Mouse (Mus musculus): ENCODE data around the gene Chd8. TPM values are rescaled to one million over a fixed set of nuclear protein-coding genes. Genes with fewer than 3 reads are reported as not detected.
A peak's percentile ranks its signal among the peaks of the same experiment; 100 is the strongest.

The Chd8 gene
- polyA plus RNA-seq, 1 experiment: 71.8 TPM

GRCm38 (mm10) chr14:52196230-52197155 lies 61.1 kb downstream of the Chd8 start:
- Histone ChIP-seq H3K4me3 (replicated peaks; ENCODE audit: control insufficient read depth, low read depth, low read length) (peak overlapping the region; percentile 77), H3K4me1 (ENCODE audit: control insufficient read depth, insufficient read depth, low read length) (no peaks in the 10 kb centered on the region; the same call in 1 of the 2 replicates), H3K27ac (ENCODE audit: control insufficient read depth, insufficient read depth, low read depth, low read length, poor library complexity) (peak overlapping the region; percentile 98)
- WGBS: under 1% methylated on average over 59 of the region's 59 CpGs
- TF ChIP-seq POLR2A (IDR thresholded peaks at IDR 0.05; ENCODE audit: borderline replicate concordance, control insufficient read depth, low read depth, low read length) (no peak), CTCF (IDR thresholded peaks at IDR 0.05; ENCODE audit: control insufficient read depth, insufficient read depth, low read length) (no peak)

DNA sequence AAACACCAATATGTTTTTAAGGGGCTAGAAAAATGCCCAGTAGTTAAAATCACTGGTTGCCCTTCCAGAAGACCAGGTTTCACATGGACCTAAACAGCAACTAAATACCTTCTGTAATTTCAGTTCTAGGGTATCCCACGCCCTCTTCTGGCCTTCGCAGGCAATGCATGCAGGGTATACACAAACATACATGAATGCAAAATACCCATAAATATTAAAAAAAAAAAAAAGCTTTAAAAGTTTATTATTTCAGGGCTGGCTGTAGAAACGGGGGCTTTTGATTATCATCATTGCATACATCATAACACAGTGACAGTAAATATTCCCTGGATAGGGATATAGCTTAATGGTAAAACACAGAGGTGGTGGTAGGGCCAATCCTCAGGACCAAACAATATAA lies 61.9 kb downstream of the Chd8 start:
- TF ChIP-seq CTCF (IDR thresholded peaks at IDR 0.05; ENCODE audit: control insufficient read depth, insufficient read depth, low read length): peak; percentile 48
- TF ChIP-seq POLR2A (IDR thresholded peaks at IDR 0.05; ENCODE audit: borderline replicate concordance, control insufficient read depth, low read depth, low read length): no peak
- 14% methylated on average over 3 of the region's 3 CpGs for WGBS
- Histone ChIP-seq H3K4me3 (replicated peaks; ENCODE audit: control insufficient read depth, low read depth, low read length) (no peak overlapping the region), H3K4me1 (ENCODE audit: control insufficient read depth, insufficient read depth, low read length) (no peaks in the 10 kb centered on the region; the same call in 1 of the 2 replicates), H3K27ac (ENCODE audit: control insufficient read depth, insufficient read depth, low read depth, low read length, poor library complexity) (no peak overlapping the region)

DNA sequence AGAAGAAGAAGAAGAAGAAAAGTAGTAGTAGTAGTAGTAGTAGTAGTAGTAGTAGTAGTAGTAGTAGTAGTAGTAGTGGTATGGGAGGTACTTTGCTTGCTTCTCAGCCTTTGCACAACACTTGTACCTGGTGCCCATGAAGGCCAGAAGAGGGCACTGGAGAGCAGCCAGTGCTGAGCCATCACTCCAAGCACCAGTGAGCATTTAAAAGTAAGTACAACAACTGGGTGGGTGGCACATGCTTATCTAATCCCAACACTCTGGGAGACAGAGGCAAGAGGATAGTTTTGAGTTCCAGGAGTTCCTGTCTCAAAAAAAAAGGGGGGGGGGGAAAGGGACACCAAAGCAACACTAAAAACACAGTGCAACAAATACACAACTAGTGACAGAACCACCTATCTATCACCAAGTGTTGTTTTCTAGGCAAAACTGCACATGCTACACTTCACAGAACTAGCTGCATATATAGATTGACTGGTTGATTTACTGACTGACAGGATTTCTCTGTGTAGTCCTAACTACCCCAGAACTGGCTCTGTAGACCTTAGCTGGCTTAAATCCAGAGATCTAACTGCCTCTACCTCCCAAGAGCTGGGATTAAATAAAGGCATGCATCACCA lies 66.7 kb downstream of the Chd8 start:
- TF ChIP-seq CTCF (IDR thresholded peaks at IDR 0.05; ENCODE audit: control insufficient read depth, insufficient read depth, low read length): peak; percentile 90
- no peak for TF ChIP-seq POLR2A (IDR thresholded peaks at IDR 0.05; ENCODE audit: borderline replicate concordance, control insufficient read depth, low read depth, low read length)
- H3K4me1 ChIP-seq (ENCODE audit: control insufficient read depth, insufficient read depth, low read length): no peaks in the 10 kb centered on the region; the same call in 1 of the 2 replicates
- no peak overlapping the region for H3K27ac ChIP-seq (ENCODE audit: control insufficient read depth, insufficient read depth, low read depth, low read length, poor library complexity)
- H3K4me3 ChIP-seq (replicated peaks; ENCODE audit: control insufficient read depth, low read depth, low read length): no peak overlapping the region

GRCm38 (mm10) chr14:52189519-52189918 lies 68.1 kb downstream of the Chd8 start:
- 66% methylated on average over 2 of the region's 2 CpGs for WGBS
- H3K4me1 ChIP-seq (ENCODE audit: control insufficient read depth, insufficient read depth, low read length): no peaks in the 10 kb centered on the region; the same call in 1 of the 2 replicates
- H3K4me3 ChIP-seq (replicated peaks; ENCODE audit: control insufficient read depth, low read depth, low read length): no peak overlapping the region
- H3K27ac ChIP-seq (ENCODE audit: control insufficient read depth, insufficient read depth, low read depth, low read length, poor library complexity): no peak overlapping the region
- no peak for TF ChIP-seq CTCF (IDR thresholded peaks at IDR 0.05; ENCODE audit: control insufficient read depth, insufficient read depth, low read length)
- TF ChIP-seq POLR2A (IDR thresholded peaks at IDR 0.05; ENCODE audit: borderline replicate concordance, control insufficient read depth, low read depth, low read length): no peak

DNA sequence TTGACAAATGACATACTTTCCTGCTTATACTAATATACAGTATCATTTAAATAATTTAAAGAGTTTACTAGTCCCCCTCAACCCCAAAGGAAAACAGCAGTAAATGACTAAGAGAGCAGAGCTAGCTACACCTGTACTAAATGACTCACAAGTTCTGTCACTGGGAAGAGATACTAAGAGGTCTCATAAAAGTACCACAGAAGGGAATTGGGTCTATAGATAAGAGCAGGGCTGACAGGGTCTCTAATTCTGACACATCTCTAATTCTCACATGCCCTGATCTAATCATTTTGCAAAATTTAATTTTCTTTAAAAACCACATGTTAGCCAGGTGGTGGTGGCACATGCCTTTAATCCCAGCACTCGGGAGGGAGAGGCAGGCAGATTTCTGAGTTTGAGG lies 68.8 kb downstream of the Chd8 start:
- TF ChIP-seq POLR2A (IDR thresholded peaks at IDR 0.05; ENCODE audit: borderline replicate concordance, control insufficient read depth, low read depth, low read length) (no peak), CTCF (IDR thresholded peaks at IDR 0.05; ENCODE audit: control insufficient read depth, insufficient read depth, low read length) (no peak)
- no peak overlapping the region for H3K4me3 ChIP-seq (replicated peaks; ENCODE audit: control insufficient read depth, low read depth, low read length)
- H3K27ac ChIP-seq (ENCODE audit: control insufficient read depth, insufficient read depth, low read depth, low read length, poor library complexity): no peak overlapping the region
- 66% methylated on average over 1 of the region's 1 CpGs for WGBS
- H3K4me1 ChIP-seq (ENCODE audit: control insufficient read depth, insufficient read depth, low read length): no peaks in the 10 kb centered on the region

DNA sequence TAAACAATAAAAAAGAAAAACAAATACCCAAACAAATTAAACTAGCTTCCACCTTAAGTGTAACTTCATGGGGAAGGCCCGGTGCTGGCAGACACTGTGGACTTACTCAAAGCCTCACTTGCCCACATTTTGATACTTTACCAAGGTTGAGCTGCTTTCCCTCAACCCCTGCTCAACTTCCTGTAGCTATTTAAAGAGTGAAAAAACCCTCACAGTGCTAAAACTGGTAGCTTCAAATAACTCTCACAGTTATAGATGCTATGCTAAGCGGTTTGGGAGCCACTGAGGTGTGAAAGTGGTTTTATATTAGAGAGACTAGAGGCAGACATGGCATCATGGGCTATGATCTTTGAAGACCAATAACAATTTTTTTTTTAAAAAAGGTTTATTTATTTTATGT lies 91.0 kb downstream of the Chd8 start:
- Histone ChIP-seq H3K27ac (ENCODE audit: control insufficient read depth, insufficient read depth, low read depth, low read length, poor library complexity) (no peak overlapping the region), H3K4me3 (replicated peaks; ENCODE audit: control insufficient read depth, low read depth, low read length) (no peak overlapping the region), H3K4me1 (ENCODE audit: control insufficient read depth, insufficient read depth, low read length) (no peaks in the 10 kb centered on the region; the same call in 1 of the 2 replicates)
- no peak for TF ChIP-seq POLR2A (IDR thresholded peaks at IDR 0.05; ENCODE audit: borderline replicate concordance, control insufficient read depth, low read depth, low read length)
- 42% methylated on average over 2 of the region's 2 CpGs for WGBS

- Histone ChIP-seq H3K27ac (ENCODE audit: control insufficient read depth, insufficient read depth, low read depth, low read length, poor library complexity) (no peak overlapping the region), H3K4me3 (replicated peaks; ENCODE audit: control insufficient read depth, low read depth, low read length) (no peak overlapping the region), H3K4me1 (ENCODE audit: control insufficient read depth, insufficient read depth, low read length) (no peaks in the 10 kb centered on the region)
- 76% methylated on average over 6 of the region's 6 CpGs for WGBS
- TF ChIP-seq POLR2A (IDR thresholded peaks at IDR 0.05; ENCODE audit: borderline replicate concordance, control insufficient read depth, low read depth, low read length) (no peak), CTCF (IDR thresholded peaks at IDR 0.05; ENCODE audit: control insufficient read depth, insufficient read depth, low read length) (no peak)
Observed at GRCm38 (mm10) chr14:52160911-52161310, 96.7 kb downstream of the Chd8 start.

DNA sequence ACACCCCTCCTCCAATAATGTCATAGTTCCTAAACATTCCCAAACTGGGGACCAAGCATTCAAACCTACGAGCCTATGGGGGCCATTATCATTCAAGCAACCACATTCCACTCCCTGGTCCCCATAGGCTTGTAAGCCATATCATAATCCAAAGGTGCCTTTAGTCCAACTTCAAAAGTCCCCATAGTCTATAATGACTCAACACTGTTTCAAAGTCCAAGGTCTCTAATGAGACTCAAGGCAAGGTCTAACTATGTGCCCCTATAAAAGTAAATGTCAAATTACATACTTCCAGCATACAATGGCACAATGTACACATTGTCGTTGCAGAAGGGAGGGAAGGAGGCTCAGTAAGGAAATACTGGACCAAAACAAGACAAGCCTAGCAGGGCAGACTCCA lies 102.6 kb downstream of the Chd8 start:
- Histone ChIP-seq H3K4me3 (replicated peaks; ENCODE audit: control insufficient read depth, low read depth, low read length) (no peak overlapping the region), H3K27ac (ENCODE audit: control insufficient read depth, insufficient read depth, low read depth, low read length, poor library complexity) (no peak overlapping the region), H3K4me1 (ENCODE audit: control insufficient read depth, insufficient read depth, low read length) (no peaks in the 10 kb centered on the region)
- WGBS: 78% methylated on average over 2 of the region's 2 CpGs
- TF ChIP-seq CTCF (IDR thresholded peaks at IDR 0.05; ENCODE audit: control insufficient read depth, insufficient read depth, low read length): no peak
- TF ChIP-seq POLR2A (IDR thresholded peaks at IDR 0.05; ENCODE audit: borderline replicate concordance, control insufficient read depth, low read depth, low read length): no peak

Data from bone marrow, adult 2 months (tissue).